Comparison of ENCODE assay signal across 7 mouse cellular contexts in genomic region chr17:73804592-73805271, GRCm38 (mm10). TPM values are rescaled to one million over a fixed set of nuclear protein-coding genes. Genes with fewer than 3 reads are reported as not detected.
A peak's percentile ranks its signal among the peaks of the same experiment; 100 is the strongest.
DNase-seq lines count a peak whose midpoint lies in the region; ATAC-seq and TF ChIP-seq lines count a peak whose summit lies in the region.

No protein-coding gene starts in this region.

- peak; percentile 90 for DNase-seq in adrenal gland, postnatal 25 days
- DNase-seq in embryonic facial prominence, embryonic 11.5 days (ENCODE audit: low spot score), result peak; percentile 90
- DNase-seq in heart, adult 8-10 months (ENCODE audit: low spot score), result peak; percentile 87
- peak; percentile 91 to 93 for DNase-seq in kidney, adult 8-10 months
- DNase-seq in spleen, adult 2 months (ENCODE audit: low read depth in 1 of 2, low spot score in 2 of 2), result peak; percentile 45 to 83

- H3K4me3 ChIP-seq in embryonic facial prominence, embryonic 11.5 days (ENCODE audit: low read depth, low read length), result peak overlapping the region; percentile 55
- peak overlapping the region; percentile 57 for H3K4me3 ChIP-seq in limb, embryonic 12.5 days (replicated peaks)
- peak overlapping the region; percentile 67 for H3K4me3 ChIP-seq in midbrain, embryonic 15.5 days
- H3K4me3 ChIP-seq in spleen, adult 2 months (ENCODE audit: extremely low read depth, insufficient read depth, insufficient read length), result peak overlapping the region; percentile 69

- H3K27me3 ChIP-seq in embryonic facial prominence, embryonic 11.5 days (ENCODE audit: control insufficient read depth, insufficient read depth, low read length), result no peaks in the 10 kb centered on the region
- H3K27me3 ChIP-seq in limb, embryonic 12.5 days, result no peaks in the 10 kb centered on the region
- no peaks in the 10 kb centered on the region for H3K27me3 ChIP-seq in midbrain, embryonic 15.5 days (replicated peaks)
- H3K27me3 ChIP-seq in spleen, adult 2 months (ENCODE audit: control insufficient read depth, insufficient read depth, low read length), result 0 out of 2 replicates have a peak, but pooled peaks cover 1% of the 10 kb centered on the region

- peak overlapping the region; percentile 79 for H3K4me2 ChIP-seq in embryonic facial prominence, embryonic 11.5 days (ENCODE audit: low read depth, low read length)
- peak overlapping the region; percentile 77 for H3K4me2 ChIP-seq in limb, embryonic 12.5 days
- peak overlapping the region; percentile 82 for H3K4me2 ChIP-seq in midbrain, embryonic 15.5 days

- H3K9ac ChIP-seq in embryonic facial prominence, embryonic 11.5 days (replicated peaks; ENCODE audit: low read length), result peak overlapping the region; percentile 64
- peak overlapping the region; percentile 66 for H3K9ac ChIP-seq in limb, embryonic 12.5 days (replicated peaks)
- H3K9ac ChIP-seq in midbrain, embryonic 15.5 days, result peak overlapping the region; percentile 72

- peak; percentile 95 for ATAC-seq in embryonic facial prominence, embryonic 11.5 days (replicated peaks; ENCODE audit: insufficient number of reproducible peaks, low FRiP score, low TSS enrichment, low read depth)
- peak; percentile 83 for ATAC-seq in limb, embryonic 12.5 days (ENCODE audit: insufficient number of reproducible peaks, insufficient read depth, low FRiP score, low TSS enrichment, low read depth)
- ATAC-seq in midbrain, embryonic 15.5 days (replicated peaks), result peak; percentile 99

- H3K9me3 ChIP-seq in embryonic facial prominence, embryonic 11.5 days (replicated peaks; ENCODE audit: control insufficient read depth, low read length), result no peaks in the 10 kb centered on the region
- no peaks in the 10 kb centered on the region for H3K9me3 ChIP-seq in limb, embryonic 12.5 days
- no peaks in the 10 kb centered on the region for H3K9me3 ChIP-seq in midbrain, embryonic 15.5 days

- H3K27ac ChIP-seq in embryonic facial prominence, embryonic 11.5 days (replicated peaks; ENCODE audit: low read depth, low read length), result no peak overlapping the region
- no peak overlapping the region for H3K27ac ChIP-seq in limb, embryonic 12.5 days
- peak overlapping the region; percentile 88 for H3K27ac ChIP-seq in midbrain, embryonic 15.5 days
- peak overlapping the region; percentile 71 for H3K27ac ChIP-seq in spleen, adult 2 months (ENCODE audit: insufficient read depth, low read length)

- no peak for TF ChIP-seq CTCF in spleen, adult 2 months (IDR thresholded peaks at IDR 0.05; ENCODE audit: extremely low read depth, insufficient read depth, insufficient read length, insufficient replicate concordance)

- no peaks in the 10 kb centered on the region for H3K4me1 ChIP-seq in embryonic facial prominence, embryonic 11.5 days (ENCODE audit: control insufficient read depth, insufficient read depth, low read length)
- H3K4me1 ChIP-seq in limb, embryonic 12.5 days (replicated peaks), result peaks cover 12% of the 10 kb centered on the region; the same call in 1 of the 2 replicates
- peaks cover 13% of the 10 kb centered on the region for H3K4me1 ChIP-seq in midbrain, embryonic 15.5 days
- H3K4me1 ChIP-seq in spleen, adult 2 months (ENCODE audit: control insufficient read depth, insufficient read depth, insufficient read length), result peaks cover 3% of the 10 kb centered on the region; the same call in 1 of the 2 replicates

- no peaks in the 10 kb centered on the region for H3K36me3 ChIP-seq in embryonic facial prominence, embryonic 11.5 days (replicated peaks; ENCODE audit: control insufficient read depth, insufficient read depth, low read depth, low read length)
- H3K36me3 ChIP-seq in limb, embryonic 12.5 days, result no peaks in the 10 kb centered on the region
- H3K36me3 ChIP-seq in midbrain, embryonic 15.5 days (replicated peaks), result no peaks in the 10 kb centered on the region
- H3K36me3 ChIP-seq in spleen, adult 2 months (ENCODE audit: control insufficient read depth, insufficient read depth, low read length), result no peaks in the 10 kb centered on the region

- TF ChIP-seq POLR2A in spleen, adult 2 months (IDR thresholded peaks at IDR 0.05; ENCODE audit: low read depth, low read length), result peak; percentile 34

- WGBS in embryonic facial prominence, embryonic 11.5 days, result under 1% methylated on average over 45 of the region's 45 CpGs
- under 1% methylated on average over 45 of the region's 45 CpGs for WGBS in limb, embryonic 12.5 days
- under 1% methylated on average over 45 of the region's 45 CpGs for WGBS in midbrain, embryonic 15.5 days
- WGBS in spleen, adult 2 months, result 2% methylated on average over 45 of the region's 45 CpGs

RNA-seq across cellular contexts. Expression of gene Ehd3, which starts 0.8 kb away (rescaled TPM):
- 65.6 and 72.0 TPM in 2 replicates for total RNA-seq in adrenal gland, postnatal 25 days (2021)
- 7.1 and 7.3 TPM in 2 replicates for polyA plus RNA-seq in embryonic facial prominence, embryonic 11.5 days (2014; fragmentation: Nextera tagmentation; extraction: Ambion mirVana)
- total RNA-seq in heart, adult 8-10 months (2022), result 1 to 10 TPM; 2.7 to 4.1 (median 3.2) TPM
- 6.4 and 8.1 TPM in 2 replicates for polyA plus RNA-seq in limb, embryonic 12.5 days (2016; fragmentation: Nextera tagmentation; extraction: Ambion mirVana)
- 20.2 and 22.2 TPM in 2 replicates for polyA plus RNA-seq in midbrain, embryonic 15.5 days (2015; fragmentation: Nextera tagmentation; extraction: Ambion mirVana)
- polyA plus RNA-seq in spleen, adult 2 months (2012; rRNA removed), result 12.5 and 20.3 TPM in 2 replicates

Comparison
In these comparisons a context has a peak if more than half of its experiments do, and no peak if none do; other contexts are left out.
1. H3K27ac ChIP-seq: peak in midbrain, embryonic 15.5 days (single experiment) and spleen, adult 2 months (single experiment); none in embryonic facial prominence, embryonic 11.5 days (single experiment) and limb, embryonic 12.5 days (single experiment).
2. Peak in every context shown above with its lines, with median percentiles within 50 percentile points of each other: DNase-seq, ATAC-seq, H3K4me2 ChIP-seq, H3K4me3 ChIP-seq and H3K9ac ChIP-seq.